ENCODE assay signal across 8 mouse cellular contexts in genomic region chr1:78745230-78745777, GRCm38 (mm10).
DNase-seq lines count a peak whose midpoint lies in the region; ATAC-seq and TF ChIP-seq lines count a peak whose summit lies in the region.

No protein-coding gene starts in this region.

- peak; percentile 59; the same call in 1 of the 2 replicates for ATAC-seq in hindbrain, embryonic 13.5 days (ENCODE audit: low FRiP score)
- no peak for ATAC-seq in hindbrain, embryonic 12.5 days (ENCODE audit: low FRiP score)
- ATAC-seq in kidney, embryonic 15.5 days (replicated peaks; ENCODE audit: low FRiP score) = 0 out of 2 replicates have a peak, but pooled peaks have one; percentile 29
- ATAC-seq in limb, embryonic 14.5 days (ENCODE audit: low FRiP score, low read depth) = peak; percentile 65

- no peaks in the 10 kb centered on the region for H3K27me3 ChIP-seq in hindbrain, embryonic 13.5 days
- no peaks in the 10 kb centered on the region for H3K27me3 ChIP-seq in hindbrain, embryonic 12.5 days
- no peaks in the 10 kb centered on the region for H3K27me3 ChIP-seq in kidney, embryonic 15.5 days
- no peaks in the 10 kb centered on the region for H3K27me3 ChIP-seq in limb, embryonic 14.5 days (ENCODE audit: control insufficient read depth, insufficient read depth, low read length)

- no peak overlapping the region for H3K4me2 ChIP-seq in hindbrain, embryonic 13.5 days
- no peak overlapping the region for H3K4me2 ChIP-seq in hindbrain, embryonic 12.5 days (replicated peaks)
- H3K4me2 ChIP-seq in kidney, embryonic 15.5 days = no peak overlapping the region
- no peak overlapping the region for H3K4me2 ChIP-seq in limb, embryonic 14.5 days (replicated peaks; ENCODE audit: low read depth, low read length, severe bottlenecking)

- H3K4me1 ChIP-seq in hindbrain, embryonic 13.5 days (replicated peaks) = peaks cover 8% of the 10 kb centered on the region
- no peaks in the 10 kb centered on the region for H3K4me1 ChIP-seq in hindbrain, embryonic 12.5 days
- H3K4me1 ChIP-seq in kidney, embryonic 15.5 days = peaks cover 5% of the 10 kb centered on the region; the same call in 1 of the 2 replicates
- H3K4me1 ChIP-seq in limb, embryonic 14.5 days (ENCODE audit: control insufficient read depth, insufficient read depth, low read length) = no peaks in the 10 kb centered on the region

- WGBS in hindbrain, embryonic 13.5 days = 52% methylated on average over 5 of the region's 5 CpGs
- WGBS in hindbrain, embryonic 12.5 days = 56% methylated on average over 5 of the region's 5 CpGs
- WGBS in kidney, embryonic 15.5 days = 55% methylated on average over 5 of the region's 5 CpGs
- 55% methylated on average over 5 of the region's 5 CpGs for WGBS in limb, embryonic 14.5 days

- DNase-seq in adrenal gland, postnatal 10 days = peak; percentile 75
- DNase-seq in gastrocnemius, postnatal 25 days = peak; percentile 31
- peak; percentile 18 for DNase-seq in limb, embryonic 14.5 days (ENCODE audit: low spot score)
- no peak for DNase-seq in retina, postnatal 1 day
- DNase-seq in urinary bladder, postnatal 10 days (ENCODE audit: low spot score) = no peak

- no peaks in the 10 kb centered on the region for H3K9me3 ChIP-seq in hindbrain, embryonic 13.5 days
- H3K9me3 ChIP-seq in hindbrain, embryonic 12.5 days (replicated peaks) = no peaks in the 10 kb centered on the region
- no peaks in the 10 kb centered on the region for H3K9me3 ChIP-seq in kidney, embryonic 15.5 days (replicated peaks)
- H3K9me3 ChIP-seq in limb, embryonic 14.5 days (ENCODE audit: control insufficient read depth, low read length) = no peaks in the 10 kb centered on the region

- H3K36me3 ChIP-seq in hindbrain, embryonic 13.5 days = no peaks in the 10 kb centered on the region
- H3K36me3 ChIP-seq in hindbrain, embryonic 12.5 days = no peaks in the 10 kb centered on the region
- H3K36me3 ChIP-seq in kidney, embryonic 15.5 days = no peaks in the 10 kb centered on the region
- no peaks in the 10 kb centered on the region for H3K36me3 ChIP-seq in limb, embryonic 14.5 days (ENCODE audit: control insufficient read depth, insufficient read depth, low read length)

- TF ChIP-seq POLR2A in limb, embryonic 14.5 days (IDR thresholded peaks at IDR 0.05; ENCODE audit: borderline replicate concordance, extremely low read depth, insufficient read depth, insufficient read length) = no peak

- H3K4me3 ChIP-seq in hindbrain, embryonic 13.5 days = no peak overlapping the region
- no peak overlapping the region for H3K4me3 ChIP-seq in hindbrain, embryonic 12.5 days
- no peak overlapping the region for H3K4me3 ChIP-seq in kidney, embryonic 15.5 days (replicated peaks)
- H3K4me3 ChIP-seq in limb, embryonic 14.5 days (replicated peaks; ENCODE audit: low read length) = no peak overlapping the region

- H3K9ac ChIP-seq in hindbrain, embryonic 13.5 days = no peak overlapping the region
- no peak overlapping the region for H3K9ac ChIP-seq in hindbrain, embryonic 12.5 days
- H3K9ac ChIP-seq in kidney, embryonic 15.5 days = no peak overlapping the region
- no peak overlapping the region for H3K9ac ChIP-seq in limb, embryonic 14.5 days (ENCODE audit: low read depth, low read length, severe bottlenecking)

- H3K27ac ChIP-seq in hindbrain, embryonic 13.5 days = peak overlapping the region; percentile 53
- H3K27ac ChIP-seq in hindbrain, embryonic 12.5 days = no peak overlapping the region
- H3K27ac ChIP-seq in kidney, embryonic 15.5 days = no peak overlapping the region
- 0 out of 2 replicates have a peak overlapping the region, but pooled peaks have one; percentile 26 for H3K27ac ChIP-seq in limb, embryonic 14.5 days (replicated peaks; ENCODE audit: low read depth, low read length)

Comparison
In these comparisons a context has a peak if more than half of its experiments do, and no peak if none do; other contexts are left out.
1. H3K27ac ChIP-seq: peak in hindbrain, embryonic 13.5 days (single experiment) and limb, embryonic 14.5 days (single experiment); none in hindbrain, embryonic 12.5 days (single experiment) and kidney, embryonic 15.5 days (single experiment).
2. DNase-seq: peak in adrenal gland, postnatal 10 days (single experiment), gastrocnemius, postnatal 25 days (single experiment) and limb, embryonic 14.5 days (single experiment); none in retina, postnatal 1 day (single experiment) and urinary bladder, postnatal 10 days (single experiment).